Mouse (Mus musculus) adrenal gland, adult 18-20 months (tissue): ENCODE results near the gene 2610001J05Rik. TPM values are rescaled to one million over a fixed set of nuclear protein-coding genes. Genes with fewer than 3 reads are reported as not detected.
"Not testable (repeated sequence)": the region's sequence is repeated elsewhere in the genome, so short reads cannot be mapped to it uniquely, and the experiment has no call there.

Experiments
- DNase-seq, 2 experiments: peaks; one replicate each; pipeline ENCODE4 v3.0.0; 2021 to 2022; ENCODE audit warnings: low spot score in 2 of 2
- long read RNA-seq, 2 experiments: library from polyadenylated mRNA; stranded (forward); transcript quantifications; one replicate each; pipeline ENCODE4 v2.0.0; 2021
- total RNA-seq, 2 experiments: library from RNA; stranded (reverse); gene quantifications; 1 replicate in 1 of 2; 2 replicates in 1 of 2; pipeline ENCODE4 v1.2.3; 2021

2610001J05Rik gene
- 10 to 100 TPM; 36.4 to 44.6 TPM for total RNA-seq
- long read RNA-seq, experiment 1, transcript 2610001J05Rik-201 (3 exons, 3,177 nt) = major isoform, 5 of 8 reads
- long read RNA-seq, experiment 1, partial matches to known transcripts = 0 of 8 reads
- long read RNA-seq, experiment 1, other reads (novel, unspliced or antisense) = 0 of 8 reads
- long read RNA-seq, experiment 2, transcript 2610001J05Rik-201 (3 exons, 3,177 nt) = major isoform, 22 of 29 reads
- long read RNA-seq, experiment 2, partial matches to known transcripts = 3 of 29 reads
- long read RNA-seq, experiment 2, other reads (novel, unspliced or antisense) = 0 of 29 reads

GRCm38 (mm10) chr6:13870919-13871624 is at the start of gene 2610001J05Rik:
Gene 2610001J05Rik (minus strand): TSS chr6:13871518.
- DNase-seq = peak; percentile 77 to 83

- no peak for DNase-seq
These were observed 38.6 kb upstream of the 2610001J05Rik start for GRCm38 (mm10) chr6:13909762-13910537.

- no peak for DNase-seq
These were observed 31.8 kb upstream of the 2610001J05Rik start for GRCm38 (mm10) chr6:13902941-13903627.

- no peak for DNase-seq
These were observed 13.7 kb upstream of the 2610001J05Rik start for GRCm38 (mm10) chr6:13884877-13885592.

GRCm38 (mm10) chr6:13882919-13883318 is 11.6 kb upstream of the 2610001J05Rik start:
- no peak for DNase-seq

- DNase-seq = no peak
These were observed 2.6 kb upstream of the 2610001J05Rik start for GRCm38 (mm10) chr6:13873959-13874358.

GRCm38 (mm10) chr6:13872076-13872475 is 758 bp upstream of the 2610001J05Rik start:
- DNase-seq = no peak

GRCm38 (mm10) chr6:13871625-13871958 is 274 bp upstream of the 2610001J05Rik start:
- DNase-seq = no peak

GRCm38 (mm10) chr6:13870289-13870741 is 1.0 kb downstream of the 2610001J05Rik start:
- peak in 1 of 2 experiments; percentile 8 for DNase-seq

GRCm38 (mm10) chr6:13860596-13860995 is 10.7 kb downstream of the 2610001J05Rik start:
- DNase-seq = no peak

- no peak for DNase-seq
These were observed 11.3 kb downstream of the 2610001J05Rik start for GRCm38 (mm10) chr6:13859877-13860585.

GRCm38 (mm10) chr6:13854230-13854629 is 17.1 kb downstream of the 2610001J05Rik start:
- no peak for DNase-seq

- DNase-seq = no peak
These were observed 18.1 kb downstream of the 2610001J05Rik start for GRCm38 (mm10) chr6:13853244-13853643.

- DNase-seq = not testable (repeated sequence)
These were observed 25.3 kb downstream of the 2610001J05Rik start for GRCm38 (mm10) chr6:13846031-13846430.

GRCm38 (mm10) chr6:13839345-13840054 is 31.8 kb downstream of the 2610001J05Rik start, which contains the start of gene Gpr85:
Gene Gpr85 (minus strand): TSS chr6:13839942.
- DNase-seq = peak in 1 of 2 experiments; percentile 6

GRCm38 (mm10) chr6:13838677-13839344 is 32.5 kb downstream of the 2610001J05Rik start:
- peak; percentile 65 to 68 for DNase-seq

GRCm38 (mm10) chr6:13837916-13838676 is 33.2 kb downstream of the 2610001J05Rik start:
- DNase-seq = no peak
